Mouse (Mus musculus) frontal cortex, postnatal 25 days (tissue): ENCODE data around the gene Mvb12b.
"Not testable (repeated sequence)": the region's sequence is repeated elsewhere in the genome, so short reads cannot be mapped to it uniquely, and the experiment has no call there.

Experiments used
- DNase-seq, 2 experiments: peaks; one replicate each; pipeline ENCODE4 v3.0.0; 2022; ENCODE audit warnings: low spot score in 2 of 2

Mvb12b gene

GRCm38 (mm10) chr2:33887328-33888099 lies at the start of gene Mvb12b:
Gene Mvb12b (minus strand): TSS chr2:33887946.
- peak; percentile 39 to 49 for DNase-seq

- DNase-seq: no peak
These were observed 48.0 kb upstream of the Mvb12b start for GRCm38 (mm10) chr2:33935756-33936155.

GRCm38 (mm10) chr2:33933606-33934510 lies 46.1 kb upstream of the Mvb12b start:
- no peak for DNase-seq

GRCm38 (mm10) chr2:33931161-33931560 lies 43.4 kb upstream of the Mvb12b start:
- no peak for DNase-seq

- DNase-seq: no peak
These were observed 37.5 kb upstream of the Mvb12b start for GRCm38 (mm10) chr2:33925288-33925687.

- no peak for DNase-seq
These were observed 35.7 kb upstream of the Mvb12b start for GRCm38 (mm10) chr2:33923482-33923881.

- no peak for DNase-seq
These were observed 34.7 kb upstream of the Mvb12b start for GRCm38 (mm10) chr2:33922466-33922865.

- no peak for DNase-seq
These were observed 32.3 kb upstream of the Mvb12b start for GRCm38 (mm10) chr2:33919934-33920615.

GRCm38 (mm10) chr2:33918824-33919223 lies 31.1 kb upstream of the Mvb12b start:
- DNase-seq: no peak

- no peak for DNase-seq
These were observed 30.6 kb upstream of the Mvb12b start for GRCm38 (mm10) chr2:33918318-33918717.

- DNase-seq: no peak
These were observed 28.9 kb upstream of the Mvb12b start for GRCm38 (mm10) chr2:33916603-33917002.

GRCm38 (mm10) chr2:33914998-33915397 lies 27.3 kb upstream of the Mvb12b start:
- no peak for DNase-seq

GRCm38 (mm10) chr2:33914334-33914733 lies 26.6 kb upstream of the Mvb12b start:
- no peak for DNase-seq

- DNase-seq: not testable (repeated sequence)
These were observed 25.9 kb upstream of the Mvb12b start for GRCm38 (mm10) chr2:33913598-33913997.

GRCm38 (mm10) chr2:33912741-33913140 lies 25.0 kb upstream of the Mvb12b start:
- no peak for DNase-seq

- DNase-seq: no peak
These were observed 20.6 kb upstream of the Mvb12b start for GRCm38 (mm10) chr2:33908374-33908773.

GRCm38 (mm10) chr2:33907174-33907573 lies 19.4 kb upstream of the Mvb12b start:
- DNase-seq: no peak

- no peak for DNase-seq
These were observed 8.1 kb upstream of the Mvb12b start for GRCm38 (mm10) chr2:33895829-33896228.

- no peak for DNase-seq
These were observed 5.4 kb upstream of the Mvb12b start for GRCm38 (mm10) chr2:33893151-33893550.

GRCm38 (mm10) chr2:33892354-33892753 lies 4.6 kb upstream of the Mvb12b start:
- no peak for DNase-seq

GRCm38 (mm10) chr2:33888100-33888385 lies 297 bp upstream of the Mvb12b start:
- peak in 1 of 2 experiments; percentile 17 for DNase-seq
